Mouse (Mus musculus): ENCODE measurements around the gene Maats1.

DNA sequence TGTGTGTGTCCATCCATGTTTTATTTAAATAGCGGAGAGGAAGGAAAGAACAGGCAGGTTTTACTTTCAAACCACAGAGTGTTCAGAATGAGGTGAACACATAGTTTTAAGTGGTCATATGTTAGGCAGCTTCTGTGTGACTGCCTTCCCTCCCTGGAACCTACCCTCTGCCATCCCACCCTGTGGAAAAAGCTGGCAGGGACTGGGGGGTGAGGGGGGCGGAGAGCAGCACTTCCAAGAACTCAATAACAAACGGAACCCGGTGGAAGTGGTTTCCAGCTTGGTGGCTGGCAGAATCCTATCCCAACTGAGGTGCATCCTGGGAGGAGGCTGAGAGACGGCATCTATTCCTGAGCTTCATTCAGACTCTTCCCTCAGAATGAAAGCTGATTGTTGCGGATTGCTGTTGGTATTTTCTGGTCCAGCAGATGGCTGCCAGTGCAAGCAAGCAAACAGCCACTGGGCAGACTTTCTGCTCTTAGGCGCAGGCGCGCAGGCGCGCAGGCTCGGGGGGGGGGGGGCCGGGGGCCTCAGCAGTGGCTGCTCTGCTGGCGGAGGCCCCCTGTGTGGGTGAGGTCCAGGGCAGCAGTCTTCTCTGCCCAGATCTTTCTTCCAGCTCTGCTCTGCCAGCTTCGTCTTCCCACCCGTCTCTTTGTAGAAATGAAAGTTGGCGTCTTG lies 34.4 kb upstream of the Maats1 start:
- peak; percentile 61 for TF ChIP-seq CTCF (IDR thresholded peaks at IDR 0.05; ENCODE audit: low read depth)
- no peak for TF ChIP-seq EP300 (IDR thresholded peaks at IDR 0.05; ENCODE audit: low read depth)

Data from liver, postnatal 0 days (tissue).